In the genomic region with DNA sequence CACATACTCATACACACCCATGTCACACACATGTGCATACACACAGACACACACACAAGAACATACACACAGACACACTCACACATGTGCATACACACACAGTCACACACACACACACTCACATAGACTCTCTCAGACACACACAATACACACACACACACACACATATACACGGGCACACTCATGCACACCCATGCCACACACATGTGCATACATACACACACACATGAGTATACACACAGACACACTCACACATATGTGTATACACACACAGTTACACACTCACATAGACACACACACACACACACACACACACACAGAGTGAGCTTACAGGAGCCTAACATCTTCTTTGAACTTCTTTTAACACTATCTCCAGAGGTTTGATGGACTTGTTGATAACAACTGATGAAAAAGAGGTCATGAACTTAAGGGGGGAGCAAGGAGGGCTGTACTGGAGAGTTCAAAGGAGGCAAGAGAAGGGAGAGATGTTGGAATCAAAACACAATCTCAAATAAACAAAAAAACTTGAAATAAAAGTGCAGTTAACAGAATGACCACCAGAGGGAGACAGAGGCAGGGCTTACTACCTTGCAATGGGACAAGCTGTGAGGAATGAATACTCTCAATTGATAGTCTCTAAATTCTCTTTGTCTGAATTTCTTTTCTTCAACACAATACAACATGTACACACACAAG, we compare ENCODE assay signal across 8 mouse cellular contexts. TPM values are rescaled to one million over a fixed set of nuclear protein-coding genes. Genes with fewer than 3 reads are reported as not detected.
A peak's percentile ranks its signal among the peaks of the same experiment; 100 is the strongest.
DNase-seq lines count a peak whose midpoint lies in the region; ATAC-seq and TF ChIP-seq lines count a peak whose summit lies in the region.

No protein-coding gene starts in this region.

- peak in 1 of 2 experiments; percentile 26 for DNase-seq in cerebellum, adult 2 months
- no peak for DNase-seq in cerebellum, adult 11 months
- DNase-seq in spleen, adult 2 months (ENCODE audit: low read depth in 1 of 2, low spot score in 2 of 2): no peak
- no peak for DNase-seq in spleen, postnatal 4 days (ENCODE audit: low spot score in 2 of 2)
- peak; percentile 16 for DNase-seq in fibroblast of lung, adult 2 months (ENCODE audit: low read depth)
- DNase-seq in liver, embryonic 14.5 days (ENCODE audit: low read depth in 3 of 3, low spot score in 3 of 3): peak in 1 of 3 experiments; percentile 40
- DNase-seq in retina, postnatal 7 days (ENCODE audit: low read depth, low spot score): peak; percentile 36
- no peak for DNase-seq in ovary, postnatal 36 days (ENCODE audit: low spot score)

- H3K36me3 ChIP-seq in spleen, adult 2 months (ENCODE audit: control insufficient read depth, insufficient read depth, low read length): no peaks in the 10 kb centered on the region
- no peaks in the 10 kb centered on the region for H3K36me3 ChIP-seq in liver, embryonic 14.5 days (replicated peaks; ENCODE audit: control insufficient read depth, insufficient read depth, low read depth)

- no peak for TF ChIP-seq POLR2A in cerebellum, adult 2 months (IDR thresholded peaks at IDR 0.05; ENCODE audit: borderline replicate concordance, insufficient read depth, low read length)
- TF ChIP-seq POLR2A in spleen, adult 2 months (IDR thresholded peaks at IDR 0.05; ENCODE audit: low read depth, low read length): no peak

- no peak for TF ChIP-seq EP300 in liver, embryonic 14.5 days (IDR thresholded peaks at IDR 0.05; ENCODE audit: low read depth)

- no peak overlapping the region for H3K9ac ChIP-seq in liver, embryonic 14.5 days (replicated peaks)

- ATAC-seq in liver, embryonic 14.5 days (ENCODE audit: insufficient read depth): peak; percentile 31; the same call in 1 of the 2 replicates

- H3K4me3 ChIP-seq in cerebellum, adult 2 months (replicated peaks; ENCODE audit: insufficient read depth, low read depth, low read length): no peak overlapping the region
- H3K4me3 ChIP-seq in spleen, adult 2 months (ENCODE audit: extremely low read depth, insufficient read depth, insufficient read length): no peak overlapping the region
- no peak overlapping the region for H3K4me3 ChIP-seq in liver, embryonic 14.5 days (ENCODE audit: insufficient read depth in 1 of 2, low read depth in 2 of 2, low read length in 2 of 2)

- H3K4me1 ChIP-seq in cerebellum, adult 2 months (ENCODE audit: control insufficient read depth, insufficient read depth, low read length): peaks cover 3% of the 10 kb centered on the region
- H3K4me1 ChIP-seq in spleen, adult 2 months (ENCODE audit: control insufficient read depth, insufficient read depth, insufficient read length): no peaks in the 10 kb centered on the region
- H3K4me1 ChIP-seq in liver, embryonic 14.5 days (replicated peaks; ENCODE audit: control insufficient read depth in 2 of 2, insufficient read depth in 2 of 2, low read length in 1 of 2): no peaks in the 10 kb centered on the region

- WGBS in cerebellum, adult 2 months: 94% methylated on average over 1 of the region's 1 CpGs
- 89% methylated on average over 1 of the region's 1 CpGs for WGBS in spleen, adult 2 months
- WGBS in liver, embryonic 14.5 days (ENCODE audit: insufficient replicate concordance): 78% methylated on average over 1 of the region's 1 CpGs

- H3K4me2 ChIP-seq in liver, embryonic 14.5 days (ENCODE audit: low read depth): no peak overlapping the region

- H3K27ac ChIP-seq in cerebellum, adult 2 months (ENCODE audit: insufficient read depth, low read length): no peak overlapping the region
- H3K27ac ChIP-seq in spleen, adult 2 months (ENCODE audit: insufficient read depth, low read length): no peak overlapping the region
- no peak overlapping the region for H3K27ac ChIP-seq in liver, embryonic 14.5 days

- no peaks in the 10 kb centered on the region for H3K27me3 ChIP-seq in cerebellum, adult 2 months (ENCODE audit: control insufficient read depth, insufficient read depth, low read length)
- no peaks in the 10 kb centered on the region for H3K27me3 ChIP-seq in spleen, adult 2 months (ENCODE audit: control insufficient read depth, insufficient read depth, low read length)
- no peaks in the 10 kb centered on the region for H3K27me3 ChIP-seq in liver, embryonic 14.5 days (ENCODE audit: control insufficient read depth, insufficient read depth, low read length)

- peak; percentile 44; the same call in 1 of the 2 replicates for TF ChIP-seq CTCF in cerebellum, adult 2 months (IDR thresholded peaks at IDR 0.05; ENCODE audit: borderline replicate concordance, insufficient read depth, low read depth, low read length)
- peak; percentile 20; the same call in 1 of the 2 replicates for TF ChIP-seq CTCF in spleen, adult 2 months (IDR thresholded peaks at IDR 0.05; ENCODE audit: extremely low read depth, insufficient read depth, insufficient read length, insufficient replicate concordance)
- peak; percentile 86 for TF ChIP-seq CTCF in liver, embryonic 14.5 days (IDR thresholded peaks at IDR 0.05; ENCODE audit: low read depth)

- no peaks in the 10 kb centered on the region for H3K9me3 ChIP-seq in liver, embryonic 14.5 days (ENCODE audit: control insufficient read depth, low read length)

RNA-seq across cellular contexts. Expression of a gene that starts 14.1 kb away (rescaled TPM):
- 3.4 and 3.8 TPM in 2 replicates for polyA plus RNA-seq in cerebellum, adult 2 months (2012; rRNA removed)
- polyA plus RNA-seq in spleen, adult 2 months (2012; rRNA removed): 0.11 and 0.14 TPM in 2 replicates
- 0.31 and 0.48 TPM in 2 replicates for polyA plus RNA-seq in liver, embryonic 14.5 days (2012; rRNA removed)
- polyA plus RNA-seq in liver, embryonic 14.5 days (2014; fragmentation: Nextera tagmentation; extraction: Ambion mirVana): 0.18 and 0.39 TPM in 2 replicates

RNA-seq across cellular contexts. Expression of a gene that starts 14.8 kb away (rescaled TPM):
- 58.4 and 59.4 TPM in 2 replicates for polyA plus RNA-seq in cerebellum, adult 2 months (2012; rRNA removed)
- polyA plus RNA-seq in spleen, adult 2 months (2012; rRNA removed): 14.9 and 15.4 TPM in 2 replicates
- polyA plus RNA-seq in liver, embryonic 14.5 days (2012; rRNA removed): 38.8 and 42.1 TPM in 2 replicates
- 57.0 and 60.3 TPM in 2 replicates for polyA plus RNA-seq in liver, embryonic 14.5 days (2014; fragmentation: Nextera tagmentation; extraction: Ambion mirVana)

RNA-seq across cellular contexts. Expression of a gene that starts 46.4 kb away (rescaled TPM):
- polyA plus RNA-seq in cerebellum, adult 2 months (2012; rRNA removed): 89.2 and 95.7 TPM in 2 replicates
- 26.2 and 28.2 TPM in 2 replicates for polyA plus RNA-seq in spleen, adult 2 months (2012; rRNA removed)
- polyA plus RNA-seq in liver, embryonic 14.5 days (2012; rRNA removed): 80.9 and 85.5 TPM in 2 replicates
- 45.5 and 52.4 TPM in 2 replicates for polyA plus RNA-seq in liver, embryonic 14.5 days (2014; fragmentation: Nextera tagmentation; extraction: Ambion mirVana)

RNA-seq across cellular contexts. Expression of a gene that starts 53.2 kb away (rescaled TPM):
- 0.10 and 0.11 TPM in 2 replicates for polyA plus RNA-seq in cerebellum, adult 2 months (2012; rRNA removed)
- 0.02 and 0.04 TPM in 2 replicates for polyA plus RNA-seq in spleen, adult 2 months (2012; rRNA removed)
- 0.02 and 0.04 TPM in 2 replicates for polyA plus RNA-seq in liver, embryonic 14.5 days (2012; rRNA removed)
- polyA plus RNA-seq in liver, embryonic 14.5 days (2014; fragmentation: Nextera tagmentation; extraction: Ambion mirVana): 0.05 and 0.06 TPM in 2 replicates

Comparison
In these comparisons a context has a peak if more than half of its experiments do, and no peak if none do; other contexts are left out.
1. DNase-seq: peak in fibroblast of lung, adult 2 months (single experiment) and retina, postnatal 7 days (single experiment); none in cerebellum, adult 11 months (single experiment), spleen, adult 2 months (0 of 2), spleen, postnatal 4 days (0 of 2) and ovary, postnatal 36 days (single experiment).
2. CTCF ChIP-seq: peak in every context shown above with its lines; median percentile 86 in liver, embryonic 14.5 days; 44 in cerebellum, adult 2 months; 20 in spleen, adult 2 months.